Mouse (Mus musculus): ENCODE data around the gene Fam208b.

The Fam208b gene

GRCm38 (mm10) chr13:3610795-3611438, at the start of gene Fam208b:
Gene Fam208b (minus strand): TSS chr13:3611108.
- DNase-seq (ENCODE audit: low read depth, low spot score): peak; percentile 98

DNA sequence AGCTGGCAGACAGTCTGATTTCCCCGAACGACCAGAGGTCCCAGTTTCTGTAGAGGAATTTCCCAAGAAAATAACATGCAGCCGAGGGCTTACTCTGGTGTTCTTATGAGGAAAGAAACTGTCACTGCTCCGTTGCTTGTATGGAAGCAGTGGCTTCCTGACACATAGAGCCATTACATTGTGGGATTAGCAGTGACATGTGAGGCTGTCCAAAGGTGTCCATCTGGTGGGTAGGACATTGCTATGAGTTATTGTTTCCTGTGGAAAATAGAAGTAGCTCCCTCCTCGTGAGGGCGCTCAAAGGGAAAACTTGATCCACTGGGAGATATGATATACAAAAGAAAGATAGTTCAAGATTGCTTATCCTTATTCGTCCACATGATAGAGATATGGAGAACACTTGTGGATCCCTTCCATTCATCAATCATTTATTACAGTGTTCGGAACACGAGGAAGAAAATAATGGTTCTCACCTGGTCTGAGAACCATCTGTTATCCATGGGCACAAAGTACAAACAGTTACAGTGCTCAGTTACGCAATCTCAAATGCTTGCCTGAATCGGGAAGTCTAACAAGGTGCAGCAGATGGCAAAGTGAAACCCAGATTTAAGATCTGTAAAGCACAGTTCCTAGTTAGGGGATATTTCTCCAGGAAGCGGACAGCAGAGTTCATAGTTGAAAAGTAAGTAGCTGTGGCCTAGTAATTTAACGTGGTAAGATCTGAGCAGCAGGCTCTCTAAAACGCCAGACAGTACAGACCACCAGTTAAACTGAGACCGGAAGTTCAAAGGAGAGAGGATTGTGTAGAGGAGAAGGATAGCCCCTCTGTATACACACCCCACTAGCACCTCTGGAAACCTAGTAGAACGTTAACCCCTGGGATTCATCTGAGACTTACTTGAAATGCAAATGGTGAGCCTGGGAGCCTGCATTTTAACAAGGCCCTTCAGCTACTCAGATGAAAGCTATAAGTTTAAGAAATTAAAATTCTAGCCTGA, 48.6 kb upstream of the Fam208b start:
- no peak for DNase-seq (ENCODE audit: low read depth, low spot score)

- DNase-seq (ENCODE audit: low read depth, low spot score): no peak
Observed at GRCm38 (mm10) chr13:3654432-3654831, 43.5 kb upstream of the Fam208b start.

- DNase-seq (ENCODE audit: low read depth, low spot score): no peak
Observed at GRCm38 (mm10) chr13:3650569-3650968, 39.7 kb upstream of the Fam208b start.

DNA sequence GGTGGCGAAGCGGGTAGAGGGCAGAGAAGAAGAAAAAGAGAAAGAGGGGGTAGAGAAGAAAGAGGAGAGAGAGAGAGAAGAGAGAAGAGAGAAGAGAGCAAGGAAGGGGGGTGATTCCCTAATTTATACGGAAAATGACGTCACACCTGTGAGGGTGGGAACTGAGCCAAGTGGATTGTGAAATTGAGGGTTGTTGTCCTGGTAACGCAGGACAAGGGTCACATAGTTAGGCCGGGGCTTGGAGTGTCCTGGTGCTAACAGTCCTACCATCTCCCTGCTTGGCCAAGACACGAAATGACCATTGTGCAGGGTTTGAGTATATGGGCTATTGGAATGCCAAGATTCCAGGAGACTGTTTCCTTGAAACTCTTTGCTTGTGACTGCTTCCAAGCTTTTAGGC, 35.7 kb upstream of the Fam208b start:
- no peak for DNase-seq (ENCODE audit: low read depth, low spot score)

DNA sequence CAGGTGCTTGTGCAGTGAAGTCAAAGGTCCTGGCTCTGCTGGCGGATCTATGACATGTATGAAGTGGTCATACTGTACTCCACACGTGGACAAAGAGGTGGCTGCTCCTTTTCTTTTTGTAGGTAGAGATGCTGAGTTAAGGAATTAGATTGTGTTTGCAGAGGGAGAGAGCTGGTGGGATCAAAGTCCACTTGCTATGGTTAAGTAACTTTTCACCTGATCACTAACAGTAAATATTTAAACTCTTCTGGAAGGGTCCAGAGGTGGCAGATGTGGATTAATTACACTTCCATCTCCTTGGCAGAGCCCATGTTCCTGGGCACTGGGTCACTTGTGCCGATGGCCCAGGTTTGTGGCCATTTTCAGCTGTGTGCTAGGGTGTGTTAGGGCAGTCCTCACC, 35.0 kb upstream of the Fam208b start:
- DNase-seq (ENCODE audit: low read depth, low spot score): no peak

- DNase-seq (ENCODE audit: low read depth, low spot score): no peak
Observed at GRCm38 (mm10) chr13:3644871-3645270, 34.0 kb upstream of the Fam208b start.

DNA sequence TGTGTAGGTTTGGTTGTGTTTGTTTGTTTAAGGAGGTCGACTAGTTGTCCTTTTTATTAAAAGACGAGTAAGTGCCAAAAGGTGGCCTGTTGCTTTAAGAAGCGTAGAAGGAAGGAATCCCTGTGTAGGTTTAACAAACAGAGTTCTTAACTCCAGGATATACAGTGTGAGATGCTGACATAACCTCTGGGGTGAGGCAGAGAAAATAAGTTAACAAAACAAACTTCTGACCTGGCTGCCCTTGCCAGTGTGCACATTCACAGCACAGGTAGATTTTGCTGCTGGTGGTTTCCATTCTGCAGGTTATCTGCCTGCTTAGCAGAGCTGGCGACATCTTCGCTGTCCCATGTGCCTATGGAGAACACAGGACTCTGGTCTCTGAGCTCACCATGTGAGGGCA, 31.6 kb upstream of the Fam208b start:
- DNase-seq (ENCODE audit: low read depth, low spot score): no peak

DNA sequence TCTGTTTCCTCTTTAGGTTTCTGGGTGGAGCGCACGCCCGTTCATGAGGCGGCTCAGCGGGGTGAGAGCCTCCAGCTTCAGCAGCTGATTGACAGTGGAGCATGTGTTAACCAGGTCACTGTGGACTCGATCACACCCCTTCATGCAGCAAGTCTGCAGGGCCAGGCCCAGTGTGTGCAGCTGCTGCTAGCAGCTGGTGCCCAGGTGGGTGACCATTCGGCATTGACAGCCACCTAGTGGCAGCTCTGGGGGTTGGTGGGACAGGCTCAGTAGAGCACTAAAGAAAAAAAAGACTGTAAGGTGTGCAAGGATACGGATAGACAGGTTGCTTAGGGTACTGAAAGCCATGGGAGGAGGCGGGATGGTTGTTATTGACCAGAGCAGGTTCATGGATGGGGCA, 31.1 kb upstream of the Fam208b start:
- DNase-seq (ENCODE audit: low read depth, low spot score): peak; percentile 79

- peak; percentile 87 for DNase-seq (ENCODE audit: low read depth, low spot score)
Observed at GRCm38 (mm10) chr13:3636797-3637196, 25.9 kb upstream of the Fam208b start.

DNA sequence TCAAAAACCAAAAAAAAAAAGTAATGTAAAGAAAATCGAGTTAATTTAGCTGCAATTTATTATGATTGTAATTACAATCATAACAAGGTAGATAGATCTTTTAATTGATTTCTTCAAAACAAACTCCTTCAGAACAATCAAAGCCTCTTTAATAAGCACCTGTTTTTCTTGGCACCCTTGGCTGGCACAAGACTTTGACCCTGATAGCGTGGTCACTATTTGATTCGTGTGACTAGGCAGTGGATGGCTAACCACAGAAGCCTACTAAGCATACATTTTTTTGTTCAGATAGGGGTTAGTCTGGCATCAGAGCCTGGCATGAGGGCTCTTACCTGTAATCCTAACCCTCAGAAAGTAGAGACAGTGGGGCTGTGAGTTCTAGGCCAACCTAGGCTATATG, 24.2 kb upstream of the Fam208b start:
- peak; percentile 48 for DNase-seq (ENCODE audit: low read depth, low spot score)

DNA sequence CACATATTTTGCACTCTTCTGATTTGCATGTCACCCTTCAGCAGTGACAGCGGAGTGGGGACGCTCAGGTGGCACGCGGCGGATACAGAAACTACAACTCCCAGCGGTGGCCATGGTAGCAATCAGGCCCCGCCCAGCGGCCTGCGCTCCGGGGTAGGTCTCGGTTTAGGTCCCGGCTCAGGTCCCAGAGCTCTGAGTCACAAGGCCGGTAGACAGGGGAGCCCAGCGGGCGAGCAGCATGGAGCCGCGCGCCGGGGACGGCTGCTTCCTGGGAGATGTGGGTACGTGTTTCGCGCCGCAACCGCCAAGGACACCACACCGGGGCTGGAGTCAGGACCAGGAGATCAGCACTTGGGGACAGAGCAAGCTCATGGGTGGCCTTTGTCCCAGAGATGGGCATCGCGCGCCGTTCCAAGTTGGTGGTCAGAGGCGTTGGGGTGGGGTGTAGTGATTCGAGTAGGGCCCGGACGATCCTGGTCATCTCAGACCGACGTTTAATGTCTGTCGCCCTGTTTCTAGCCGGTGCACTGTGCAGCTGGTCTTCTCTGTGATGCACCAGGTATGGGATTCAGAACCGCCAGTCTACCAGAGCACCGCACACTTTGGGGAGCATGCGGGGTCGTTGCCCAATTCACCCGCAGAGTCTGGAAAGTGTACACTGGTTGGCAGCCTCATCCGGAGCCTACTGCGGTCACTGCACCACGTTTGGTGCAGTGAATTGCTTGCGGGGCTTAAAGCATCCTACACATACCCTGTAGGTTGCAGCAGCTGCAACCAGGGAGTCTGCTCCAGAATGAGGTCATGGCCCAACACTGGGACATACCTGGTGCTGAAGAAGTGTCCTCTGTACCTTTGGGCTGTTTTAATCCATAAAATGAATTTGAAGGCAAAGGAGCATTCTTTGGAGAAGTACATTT, 23.2 kb upstream of the Fam208b start, which contains the start of gene Asb13:
Gene Asb13, plus strand, starts transcription at position 138 of the 917 bp plus-strand sequence.
- peak; percentile 92 for DNase-seq (ENCODE audit: low read depth, low spot score)

- DNase-seq (ENCODE audit: low read depth, low spot score): peak; percentile 38
Observed at GRCm38 (mm10) chr13:3633131-3633530, 22.2 kb upstream of the Fam208b start.

DNA sequence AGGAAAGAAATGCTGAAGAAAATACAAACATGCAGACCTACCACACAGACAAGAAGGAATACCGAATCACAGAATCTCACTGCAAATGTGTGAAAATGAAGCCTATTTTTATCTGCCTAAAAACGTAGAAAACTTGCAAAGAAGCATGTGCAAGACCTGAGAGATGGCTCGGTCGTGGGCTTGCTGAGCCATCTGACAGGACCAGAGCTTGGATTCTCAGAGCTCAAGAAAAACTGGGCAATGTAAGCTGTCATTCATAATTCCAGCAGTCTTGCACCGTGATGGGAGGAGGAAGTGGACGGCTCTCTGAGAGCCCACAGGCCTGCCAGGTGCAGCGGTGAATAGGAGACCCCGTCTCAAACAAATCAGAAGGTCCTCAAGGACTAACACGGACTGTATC, 21.6 kb upstream of the Fam208b start:
- DNase-seq (ENCODE audit: low read depth, low spot score): peak; percentile 59

GRCm38 (mm10) chr13:3628102-3628501, 17.2 kb upstream of the Fam208b start:
- no peak for DNase-seq (ENCODE audit: low read depth, low spot score)

DNA sequence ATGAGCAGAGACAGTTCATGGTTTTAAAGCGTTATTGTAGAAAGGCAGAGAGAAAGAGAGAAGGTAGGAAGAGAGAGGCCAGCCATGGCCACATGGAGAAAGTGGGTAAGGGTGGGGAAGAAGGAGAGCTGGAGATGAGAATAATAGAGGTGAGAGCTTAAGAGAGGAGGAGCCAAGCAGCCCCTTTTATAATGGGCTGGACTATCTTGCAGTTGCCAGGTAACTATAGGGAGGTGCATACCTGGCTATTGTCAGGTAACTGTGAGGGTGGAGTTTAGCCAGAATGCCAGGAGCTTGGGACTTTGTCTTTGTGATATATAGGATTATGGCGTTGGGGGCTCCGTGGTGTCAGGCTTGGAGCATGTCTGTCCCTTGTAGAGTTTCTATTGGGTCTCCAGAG, 16.2 kb upstream of the Fam208b start:
- no peak for DNase-seq (ENCODE audit: low read depth, low spot score)

DNA sequence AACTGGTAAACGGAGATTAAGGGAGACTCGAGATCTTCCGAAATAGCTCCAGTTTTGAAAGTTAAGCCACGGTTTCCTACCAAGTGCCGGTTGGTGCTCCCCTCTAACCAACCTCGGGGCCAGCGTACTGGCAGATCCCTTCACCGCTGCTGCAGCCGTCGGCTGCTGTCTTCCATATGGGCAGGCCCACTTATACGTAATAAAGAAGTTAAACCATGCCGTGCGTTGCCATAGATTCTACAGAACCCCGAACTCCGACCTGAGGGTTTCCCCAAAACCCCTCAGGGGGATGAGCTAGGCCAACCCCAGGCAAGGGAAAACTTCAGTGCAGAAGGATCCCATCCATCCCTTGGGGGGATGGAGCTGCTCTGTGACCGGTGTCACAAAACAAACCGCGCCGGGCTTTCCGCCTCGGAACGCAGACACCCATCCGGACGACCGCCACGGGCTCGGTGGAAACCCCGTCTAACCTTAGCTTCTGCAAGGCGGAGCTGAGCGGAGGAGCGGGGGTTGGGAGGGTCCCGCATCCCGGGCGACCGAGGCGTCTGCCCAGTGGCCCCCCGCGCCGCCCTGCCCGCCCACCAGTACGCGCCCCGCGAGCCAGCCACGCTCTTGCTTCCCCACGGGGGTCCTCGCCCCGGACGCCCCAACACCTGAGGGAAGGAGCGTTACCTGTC, 652 bp downstream of the Fam208b start:
- peak; percentile 79 for DNase-seq (ENCODE audit: low read depth, low spot score)

DNA sequence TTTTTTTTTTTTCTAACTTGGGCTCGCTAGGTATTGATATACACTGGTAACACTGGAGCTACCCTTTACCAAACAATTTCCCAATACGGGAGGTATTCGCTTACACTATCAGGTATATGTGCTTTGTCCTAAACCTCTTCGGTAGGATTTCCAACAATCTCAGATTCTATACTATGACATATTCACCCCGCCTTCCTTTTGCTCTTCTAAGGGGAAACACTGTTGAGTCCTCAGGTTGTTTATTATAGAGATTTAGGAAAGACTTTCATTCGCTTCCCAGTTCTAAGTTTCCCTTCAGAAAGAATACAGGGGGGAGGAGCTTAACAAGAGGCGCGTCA, 1.2 kb downstream of the Fam208b start:
- DNase-seq (ENCODE audit: low read depth, low spot score): no peak

DNA sequence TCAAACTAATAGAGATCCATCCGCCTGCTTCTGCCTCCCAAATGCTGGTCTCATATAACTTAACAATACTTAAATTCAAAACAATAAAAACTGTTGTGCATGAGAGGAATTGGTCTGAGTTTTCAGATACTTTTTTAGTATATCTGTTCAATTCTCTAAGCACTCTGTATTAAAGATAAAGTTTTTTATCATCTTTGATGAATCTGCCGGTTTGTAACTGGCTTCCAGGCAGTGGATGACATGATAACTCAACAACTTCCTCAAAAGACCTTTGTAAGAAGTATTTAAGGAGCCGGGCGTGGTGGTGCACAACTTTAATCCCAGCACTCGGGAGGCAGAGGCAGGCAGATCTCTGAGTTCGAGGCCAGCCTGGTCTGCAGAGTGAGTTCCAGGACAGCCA, 14.7 kb downstream of the Fam208b start:
- no peak for DNase-seq (ENCODE audit: low read depth, low spot score)

GRCm38 (mm10) chr13:3594311-3594710, 16.6 kb downstream of the Fam208b start:
- no peak for DNase-seq (ENCODE audit: low read depth, low spot score)

DNA sequence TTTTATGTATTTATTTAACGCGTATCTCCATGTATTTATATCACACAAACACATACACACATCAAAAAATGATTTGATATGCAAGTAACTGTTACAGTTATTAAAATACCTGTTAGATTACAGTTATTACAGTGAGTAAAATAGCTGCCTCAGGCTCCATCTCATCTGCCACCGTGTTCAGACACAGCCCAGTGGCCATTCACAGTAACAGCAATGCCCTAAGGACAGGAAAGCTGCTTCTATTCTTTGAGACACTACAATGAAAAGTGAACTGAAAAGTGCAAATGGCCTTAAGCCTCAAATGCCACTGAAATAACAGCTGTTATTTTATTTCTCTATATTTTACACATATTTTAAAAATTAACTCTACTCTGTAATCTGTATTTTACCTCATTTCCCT, 20.1 kb downstream of the Fam208b start:
- no peak for DNase-seq (ENCODE audit: low read depth, low spot score)

Data from A20 (cell line).